Mouse (Mus musculus) ES-Bruce4 (cell line): ENCODE data around the gene Hoxb6. TPM values are rescaled to one million over a fixed set of nuclear protein-coding genes. Genes with fewer than 3 reads are reported as not detected.

Source experiments
- H3K27ac ChIP-seq: 2 replicates; pipeline ENCODE4 v1.5.1; 2012; ENCODE audit warnings: low read length, inconsistent platforms; ENCODE audit not compliant: insufficient read depth
- H3K27me3 ChIP-seq: 2 replicates; pipeline ENCODE4 v1.6.1; 2012; ENCODE audit warnings: mild to moderate bottlenecking, low read length, inconsistent platforms; ENCODE audit not compliant: control insufficient read depth, poor library complexity, insufficient read depth, severe bottlenecking
- H3K36me3 ChIP-seq: 2 replicates; pipeline ENCODE4 v1.6.1; 2012; ENCODE audit warnings: inconsistent platforms, mild to moderate bottlenecking, low read length, moderate library complexity; ENCODE audit not compliant: control insufficient read depth, poor library complexity, insufficient read depth, severe bottlenecking
- H3K4me1 ChIP-seq: one replicate; pipeline ENCODE4 v1.8.1; 2011; ENCODE audit warnings: low read length; ENCODE audit not compliant: control insufficient read depth, insufficient read depth
- H3K4me3 ChIP-seq: 2 replicates; pipeline ENCODE4 v1.5.1; 2011; ENCODE audit warnings: low read depth, mild to moderate bottlenecking, low read length
- H3K9ac ChIP-seq: 2 replicates; pipeline ENCODE4 v1.6.1; 2012; ENCODE audit warnings: low read depth, mild to moderate bottlenecking, inconsistent platforms; ENCODE audit not compliant: poor library complexity, severe bottlenecking
- H3K9me3 ChIP-seq: replicated peaks from 2 replicates; pipeline ENCODE4 v1.6.1; 2012; ENCODE audit warnings: mild to moderate bottlenecking, low read length, inconsistent platforms; ENCODE audit not compliant: control insufficient read depth, poor library complexity, insufficient read depth, severe bottlenecking
- CTCF ChIP-seq: IDR thresholded peaks from one replicate; pipeline ENCODE4 v1.8.1; 2011; ENCODE audit warnings: low read depth, low read length
- EP300 ChIP-seq: IDR thresholded peaks from 2 replicates; pipeline ENCODE4 v1.6.1; 2011; ENCODE audit warnings: low read depth, low read length; ENCODE audit not compliant: insufficient read depth
- POLR2A ChIP-seq: IDR thresholded peaks from one replicate; pipeline ENCODE4 v1.8.1; 2011; ENCODE audit warnings: low read length; ENCODE audit not compliant: insufficient read depth
- polyA plus RNA-seq: library from polyadenylated mRNA; stranded (reverse); fragments of >200 nt; gene quantifications from 2 replicates; pipeline ENCODE4 v1.2.4, GENCODE M21; 2011; ENCODE audit warnings: low read depth; ENCODE audit not compliant: missing spikeins, insufficient read depth, insufficient read length

Gene Hoxb6
- polyA plus RNA-seq, 1 experiment, result not detected

DNA sequence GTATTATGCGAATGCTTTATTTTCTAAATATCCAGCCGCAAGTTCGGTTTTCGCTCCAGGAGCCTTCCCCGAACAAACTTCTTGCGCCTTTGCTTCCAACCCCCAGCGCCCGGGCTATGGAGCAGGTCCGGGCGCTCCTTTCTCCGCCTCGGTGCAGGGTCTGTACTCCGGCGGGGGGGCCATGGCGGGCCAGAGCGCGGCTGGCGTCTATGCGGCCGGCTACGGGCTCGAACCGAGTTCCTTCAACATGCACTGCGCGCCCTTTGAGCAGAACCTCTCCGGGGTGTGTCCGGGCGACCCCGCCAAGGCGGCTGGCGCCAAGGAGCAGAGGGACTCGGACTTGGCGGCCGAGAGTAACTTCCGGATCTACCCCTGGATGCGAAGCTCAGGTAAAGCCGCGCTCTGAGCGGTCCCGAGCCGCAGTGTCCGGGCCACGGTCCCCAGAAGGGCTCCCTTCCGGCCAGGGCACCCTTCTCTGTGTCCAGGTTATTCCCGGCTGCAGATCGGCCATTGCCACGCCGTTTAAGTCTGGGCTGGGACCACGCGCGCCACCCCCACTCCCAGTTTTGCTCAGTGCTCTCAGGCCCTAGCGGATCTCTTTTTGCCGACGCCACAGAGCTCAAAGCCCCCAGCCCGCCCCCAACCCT, 5.4 kb upstream of the Hoxb6 start:
- H3K9ac ChIP-seq, result peak overlapping the region; percentile 64
- no peaks in the 10 kb centered on the region for H3K4me1 ChIP-seq
- H3K27me3 ChIP-seq, result peaks cover 70% of the 10 kb centered on the region
- no peak overlapping the region for H3K27ac ChIP-seq
- no peaks in the 10 kb centered on the region for H3K9me3 ChIP-seq
- peak overlapping the region; percentile 60 for H3K4me3 ChIP-seq
- TF ChIP-seq POLR2A (no peak), EP300 (no peak), CTCF (no peak)
- no peaks in the 10 kb centered on the region for H3K36me3 ChIP-seq

DNA sequence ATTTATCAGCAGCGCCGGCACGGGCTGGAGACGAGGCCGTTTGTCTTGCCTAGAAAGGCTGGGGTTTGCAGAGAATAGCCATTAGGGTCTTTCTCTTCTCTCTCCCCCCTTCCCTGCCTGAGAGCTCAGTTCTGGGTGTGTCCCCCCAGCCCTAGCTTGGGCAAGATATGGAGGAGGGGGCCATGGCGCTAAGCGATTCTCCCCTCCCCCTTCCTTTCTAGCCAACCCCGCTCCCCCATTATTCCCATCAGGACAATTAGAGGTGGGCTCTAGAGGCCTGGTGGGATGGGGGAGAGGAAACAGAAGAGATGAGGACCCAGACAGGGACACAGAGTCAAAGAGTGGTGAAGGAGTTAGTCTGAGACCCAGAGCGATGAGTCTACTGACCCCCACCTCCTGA, 4.9 kb upstream of the Hoxb6 start:
- no peaks in the 10 kb centered on the region for H3K9me3 ChIP-seq
- H3K9ac ChIP-seq, result peak overlapping the region; percentile 64
- no peaks in the 10 kb centered on the region for H3K36me3 ChIP-seq
- peaks cover 74% of the 10 kb centered on the region for H3K27me3 ChIP-seq
- no peaks in the 10 kb centered on the region for H3K4me1 ChIP-seq
- no peak overlapping the region for H3K27ac ChIP-seq
- H3K4me3 ChIP-seq, result no peak overlapping the region
- TF ChIP-seq POLR2A (no peak), CTCF (no peak), EP300 (no peak)

DNA sequence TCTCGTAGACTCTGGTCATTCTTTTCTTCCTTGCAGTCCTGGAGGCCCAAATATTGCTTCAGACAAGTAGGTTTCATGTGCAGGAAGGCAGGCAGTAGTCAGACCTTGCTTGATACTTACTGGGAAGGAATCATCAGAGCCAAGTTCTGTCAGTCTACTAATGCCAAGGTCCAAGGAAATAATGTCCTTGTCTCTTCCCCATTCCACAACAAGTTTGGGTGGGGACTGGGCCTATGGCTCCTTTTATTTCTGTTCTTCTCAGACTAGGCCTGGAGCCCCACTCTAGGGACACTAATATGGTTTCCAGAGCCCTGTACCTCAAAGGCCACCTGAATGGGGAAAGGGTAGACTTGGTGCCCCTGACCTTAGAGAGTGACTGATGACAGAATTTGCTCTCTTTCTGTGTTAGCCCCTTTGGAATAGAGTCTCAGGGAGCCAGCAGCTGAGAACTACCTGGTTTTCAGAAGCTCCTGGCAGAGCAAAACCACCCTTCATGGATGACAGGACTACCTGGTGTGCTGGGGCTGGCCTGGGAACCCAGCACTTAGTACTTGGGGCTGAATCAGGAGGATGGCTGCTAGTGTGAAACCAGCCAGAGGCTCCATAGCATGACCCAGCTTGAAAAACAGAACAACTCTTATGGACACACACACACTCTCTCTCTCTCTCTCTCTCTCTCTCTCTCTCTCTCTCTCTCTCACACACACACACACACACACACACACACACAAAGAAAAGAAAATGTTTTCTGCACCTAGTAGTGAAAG, 3.6 kb upstream of the Hoxb6 start:
- Histone ChIP-seq H3K4me1 (no peaks in the 10 kb centered on the region), H3K9me3 (no peaks in the 10 kb centered on the region), H3K4me3 (no peak overlapping the region), H3K9ac (no peak overlapping the region), H3K27me3 (peaks cover 74% of the 10 kb centered on the region), H3K36me3 (no peaks in the 10 kb centered on the region), H3K27ac (no peak overlapping the region)
- TF ChIP-seq POLR2A, result no peak
- no peak for TF ChIP-seq CTCF
- TF ChIP-seq EP300, result no peak

DNA sequence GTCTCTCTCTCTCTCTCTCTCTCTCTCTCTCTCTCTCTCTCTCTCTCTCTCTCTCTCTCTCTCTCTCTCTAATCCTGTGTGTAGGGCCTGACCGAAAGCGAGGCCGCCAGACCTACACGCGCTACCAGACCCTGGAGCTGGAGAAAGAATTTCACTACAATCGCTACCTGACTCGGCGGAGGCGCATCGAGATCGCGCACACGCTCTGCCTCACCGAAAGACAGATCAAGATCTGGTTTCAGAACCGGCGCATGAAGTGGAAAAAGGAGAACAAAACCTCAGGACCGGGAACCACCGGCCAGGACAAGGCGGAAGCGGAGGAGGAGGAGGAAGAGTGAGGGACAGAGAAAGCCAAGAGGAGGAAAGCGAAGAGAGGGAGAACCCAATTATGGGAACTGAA, 3.0 kb upstream of the Hoxb6 start:
- TF ChIP-seq EP300 (no peak), POLR2A (no peak), CTCF (no peak)
- Histone ChIP-seq H3K4me1 (no peaks in the 10 kb centered on the region), H3K9ac (no peak overlapping the region)

DNA sequence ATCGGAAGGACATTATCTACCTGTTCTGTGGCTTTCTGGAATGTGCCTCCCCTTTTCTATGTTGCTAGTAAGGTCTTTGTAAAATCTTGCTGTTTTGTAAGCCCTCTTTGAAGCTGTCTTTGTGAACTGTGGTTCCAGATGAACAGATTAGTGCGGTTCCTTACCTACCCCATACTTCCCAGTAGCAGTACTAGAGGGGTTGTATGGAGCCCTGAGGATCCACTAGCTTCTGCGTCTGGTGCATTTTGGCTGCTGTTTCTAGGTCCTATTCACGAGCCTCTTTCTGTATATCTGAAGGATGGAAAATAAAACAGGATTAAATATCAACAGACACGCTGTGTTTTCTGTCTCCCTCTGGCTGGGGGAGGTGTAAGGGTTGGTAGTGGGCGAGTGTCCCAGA, 2.4 kb upstream of the Hoxb6 start:
- no peak overlapping the region for H3K27ac ChIP-seq
- no peaks in the 10 kb centered on the region for H3K4me1 ChIP-seq
- no peak overlapping the region for H3K9ac ChIP-seq
- H3K27me3 ChIP-seq, result peaks cover 68% of the 10 kb centered on the region
- H3K4me3 ChIP-seq, result no peak overlapping the region
- H3K9me3 ChIP-seq, result no peaks in the 10 kb centered on the region
- TF ChIP-seq CTCF, result no peak
- TF ChIP-seq POLR2A, result no peak
- TF ChIP-seq EP300, result no peak
- no peaks in the 10 kb centered on the region for H3K36me3 ChIP-seq

More for the DNA sequence above, 3.0 kb upstream of the Hoxb6 start:
- H3K27me3 ChIP-seq, result peaks cover 73% of the 10 kb centered on the region
- no peak overlapping the region for H3K27ac ChIP-seq
- H3K9me3 ChIP-seq, result no peaks in the 10 kb centered on the region
- H3K36me3 ChIP-seq, result no peaks in the 10 kb centered on the region
- H3K4me3 ChIP-seq, result no peak overlapping the region

DNA sequence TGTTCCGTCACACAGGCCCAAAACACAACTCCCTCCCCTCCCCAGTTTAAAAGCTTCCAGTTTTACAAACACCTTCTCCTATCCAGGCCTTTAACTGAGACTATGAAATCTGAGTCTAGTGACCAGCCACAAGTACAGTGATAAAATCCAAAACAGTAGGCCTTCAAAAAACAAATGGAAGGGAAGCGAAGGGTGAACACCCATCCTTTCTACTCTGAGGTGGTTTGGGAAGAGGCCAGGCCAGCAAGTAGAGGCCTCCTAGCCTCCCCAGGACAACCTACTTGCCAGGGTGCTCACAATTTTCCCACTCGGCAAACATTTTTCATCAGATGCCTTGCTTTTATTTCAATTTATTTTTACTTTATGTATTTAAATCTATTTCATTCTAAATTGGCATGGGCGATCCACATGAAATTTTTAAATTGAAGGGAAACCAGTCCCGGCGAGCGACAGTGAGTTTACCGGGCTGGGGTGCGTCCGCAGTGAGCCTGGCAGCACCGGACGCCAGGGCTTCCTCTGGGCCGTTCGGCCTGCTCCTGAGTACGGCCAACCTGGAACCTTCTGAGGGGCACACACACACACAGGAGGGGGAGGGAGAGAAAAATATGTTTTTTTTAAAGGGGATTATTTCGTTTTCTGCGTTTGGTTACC, 1.4 kb upstream of the Hoxb6 start:
- Histone ChIP-seq H3K9me3 (no peaks in the 10 kb centered on the region), H3K4me3 (no peak overlapping the region), H3K9ac (no peak overlapping the region), H3K4me1 (no peaks in the 10 kb centered on the region), H3K27ac (no peak overlapping the region), H3K27me3 (peaks cover 76% of the 10 kb centered on the region), H3K36me3 (no peaks in the 10 kb centered on the region)
- TF ChIP-seq CTCF, result no peak
- TF ChIP-seq EP300, result no peak
- no peak for TF ChIP-seq POLR2A
